Mouse (Mus musculus) erythroid progenitor cell, adult 5-6 weeks (primary cell): ENCODE data around the gene Slc44a5. TPM values are rescaled to one million over a fixed set of nuclear protein-coding genes. Genes with fewer than 3 reads are reported as not detected.

ENCODE experiments used
- ATAC-seq: replicated peaks from 2 replicates; pipeline ENCODE4 v1.8.0; 2016; ENCODE audit warnings: moderate number of reproducible peaks, mild to moderate bottlenecking, moderate TSS enrichment, inconsistent platforms; ENCODE audit not compliant: poor library complexity, low FRiP score, severe bottlenecking
- total RNA-seq, 2 experiments: library from RNA; stranded (forward) in 1 of 2; stranded (reverse) in 1 of 2; fragments of 150-400 nt in 1 of 2; fragments of 186-747, 209-891 nt in 1 of 2; gene quantifications; 2 replicates each; pipeline versions ENCODE4 v1.2.3 to v1.2.4; 2015 to 2017; ENCODE audit warnings: low replicate concordance in 2 of 2

The Slc44a5 gene
- total RNA-seq (2015; ENCODE audit: low replicate concordance) = 1.4 TPM in 1 of 2 replicates, not detected in the other
- total RNA-seq (2017; ENCODE audit: low replicate concordance) = 0.13 TPM in 1 of 2 replicates, not detected in the other

GRCm38 (mm10) chr3:153973171-153973948 is at the start of gene Slc44a5:
Gene Slc44a5, plus strand, starts transcription at chr3:153973436.
- ATAC-seq = no peak

DNA sequence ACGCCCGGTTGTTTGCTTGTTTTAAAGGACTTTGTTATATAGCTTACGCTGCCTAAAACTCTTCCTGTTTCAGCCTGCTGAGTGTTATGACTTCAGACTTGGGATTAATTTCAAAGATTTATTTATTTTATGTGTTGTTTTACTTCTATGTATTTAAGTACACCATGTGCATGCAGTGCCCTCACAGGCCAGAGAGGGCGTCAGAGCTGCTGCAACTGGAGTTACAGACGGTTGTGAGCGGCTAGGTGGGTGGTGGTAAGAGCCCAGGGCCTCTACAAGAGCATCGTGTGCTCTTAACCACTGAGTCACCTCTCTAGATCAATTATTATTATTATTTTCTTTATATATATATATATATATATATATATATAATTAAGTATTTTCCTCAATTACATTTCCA is 46.9 kb upstream of the Slc44a5 start:
- ATAC-seq = no peak

GRCm38 (mm10) chr3:153929526-153929925 is 43.7 kb upstream of the Slc44a5 start:
- peak; percentile 67 for ATAC-seq

- ATAC-seq = no peak
Measured at GRCm38 (mm10) chr3:153932461-153932860, 40.8 kb upstream of the Slc44a5 start.

- ATAC-seq = no peak
Measured at GRCm38 (mm10) chr3:153935878-153936277, 37.4 kb upstream of the Slc44a5 start.

DNA sequence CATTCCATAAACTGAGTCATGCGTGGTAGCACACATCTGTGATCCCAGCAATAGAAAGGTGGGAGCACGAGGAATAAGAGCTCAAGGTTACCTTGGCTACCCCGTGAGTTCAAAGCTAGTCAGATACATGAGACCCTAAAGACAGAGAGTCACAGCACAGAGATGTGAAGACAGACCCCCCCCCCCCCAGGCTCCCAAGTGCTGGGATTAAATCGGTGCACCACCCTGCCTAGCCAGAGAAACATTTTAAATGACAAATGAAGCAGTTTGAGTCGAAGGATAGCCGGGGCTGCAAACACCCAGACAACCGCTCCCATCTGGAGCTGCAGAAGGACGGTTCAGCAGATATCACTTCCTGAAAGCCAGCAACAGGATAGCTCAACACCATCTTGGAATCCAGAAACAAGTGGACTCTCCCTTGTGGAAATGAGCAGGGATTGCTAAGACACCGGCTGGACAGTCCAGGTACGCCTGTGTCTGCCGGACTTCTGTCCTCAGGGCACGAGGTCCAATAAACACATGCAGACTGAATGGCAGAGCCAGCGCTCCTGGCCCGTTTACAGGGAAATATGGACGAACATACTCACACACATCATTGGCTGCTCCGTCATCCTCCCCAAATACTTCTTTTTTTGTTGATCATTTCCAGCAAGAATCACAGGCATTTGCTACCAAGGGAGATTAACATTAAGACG is 36.0 kb upstream of the Slc44a5 start:
- ATAC-seq = no peak

DNA sequence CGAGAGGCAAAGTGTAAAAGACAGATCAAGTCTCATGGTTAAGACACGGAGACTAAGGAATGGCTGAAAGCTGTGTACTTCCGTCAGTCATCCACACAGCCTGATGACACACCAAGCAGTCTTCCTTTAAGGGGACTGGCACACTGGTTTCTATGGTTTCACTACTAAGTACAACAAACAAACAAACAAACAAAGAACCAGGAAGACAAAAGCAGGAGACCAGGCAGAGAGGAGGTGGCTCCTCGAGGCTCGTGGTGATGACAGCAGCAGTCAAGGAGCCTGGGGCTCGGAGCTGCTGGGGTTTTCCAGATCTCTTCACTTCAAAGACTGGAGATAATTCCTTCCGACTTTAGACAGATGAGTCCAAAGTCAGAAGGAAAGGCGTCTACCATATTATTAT is 33.2 kb upstream of the Slc44a5 start:
- ATAC-seq = no peak

DNA sequence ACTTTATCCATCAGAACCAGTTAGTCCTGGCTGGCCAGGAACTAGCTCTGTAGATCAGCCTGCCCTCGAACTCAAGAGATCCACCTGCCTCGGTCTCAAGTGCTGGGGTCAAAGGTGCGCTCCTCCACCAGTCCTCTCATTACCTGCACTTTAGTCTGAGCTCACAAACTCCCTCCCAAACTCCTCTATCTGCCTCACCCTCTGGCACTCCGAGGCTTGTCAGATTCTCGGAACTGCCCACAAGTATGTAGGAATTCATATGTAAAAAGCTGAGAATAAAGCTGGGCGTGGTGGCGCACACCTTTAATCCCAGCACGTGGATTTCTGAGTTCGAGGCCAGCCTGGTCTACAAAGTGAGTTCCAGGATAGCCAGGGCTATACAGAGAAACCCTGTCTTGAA is 32.8 kb upstream of the Slc44a5 start:
- ATAC-seq = no peak

- ATAC-seq = no peak
Measured at GRCm38 (mm10) chr3:153941613-153942012, 31.6 kb upstream of the Slc44a5 start.

- ATAC-seq = no peak
Measured at GRCm38 (mm10) chr3:153943003-153943640, 30.1 kb upstream of the Slc44a5 start.

- peak; percentile 31 for ATAC-seq
Measured at GRCm38 (mm10) chr3:153943901-153944334, 29.3 kb upstream of the Slc44a5 start.

DNA sequence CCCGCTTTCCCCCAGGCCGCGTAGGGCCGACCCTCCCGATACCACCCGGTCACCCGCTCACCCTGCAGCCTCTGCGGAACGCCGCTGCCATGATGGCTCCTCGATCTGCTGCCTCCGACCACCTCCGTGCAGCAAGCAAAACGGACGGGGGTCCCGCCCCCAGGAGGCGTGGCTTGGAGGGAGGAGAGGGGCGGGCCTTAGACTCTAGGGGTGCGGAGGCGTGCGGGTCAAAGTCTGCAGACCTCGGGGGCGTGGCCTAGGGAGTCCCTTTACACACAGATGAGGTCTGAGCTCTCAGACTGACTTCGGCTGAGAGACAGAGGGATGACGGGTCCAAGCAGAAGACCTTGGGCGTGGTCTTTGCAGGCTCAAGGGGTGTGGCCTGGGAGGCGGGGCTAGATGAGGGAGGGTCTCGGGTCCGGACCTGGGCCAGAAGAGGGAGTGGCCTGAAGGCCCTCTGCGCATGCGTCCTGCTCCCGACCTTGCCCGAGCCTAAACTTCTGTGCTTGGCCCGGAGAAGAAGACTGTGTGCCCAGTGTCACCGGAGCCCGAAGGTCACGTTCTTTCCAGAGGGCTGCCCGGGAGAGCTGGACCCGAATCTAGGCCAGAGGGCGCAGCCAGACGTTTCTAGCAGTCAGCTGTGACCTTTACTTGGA is 28.8 kb upstream of the Slc44a5 start, which contains the start of gene Acadm:
TSS of gene Acadm (minus strand) at position 298 of the 656 bp plus-strand sequence.
- peak; percentile 92 for ATAC-seq

GRCm38 (mm10) chr3:153947271-153947670 is 26.0 kb upstream of the Slc44a5 start:
- no peak for ATAC-seq

DNA sequence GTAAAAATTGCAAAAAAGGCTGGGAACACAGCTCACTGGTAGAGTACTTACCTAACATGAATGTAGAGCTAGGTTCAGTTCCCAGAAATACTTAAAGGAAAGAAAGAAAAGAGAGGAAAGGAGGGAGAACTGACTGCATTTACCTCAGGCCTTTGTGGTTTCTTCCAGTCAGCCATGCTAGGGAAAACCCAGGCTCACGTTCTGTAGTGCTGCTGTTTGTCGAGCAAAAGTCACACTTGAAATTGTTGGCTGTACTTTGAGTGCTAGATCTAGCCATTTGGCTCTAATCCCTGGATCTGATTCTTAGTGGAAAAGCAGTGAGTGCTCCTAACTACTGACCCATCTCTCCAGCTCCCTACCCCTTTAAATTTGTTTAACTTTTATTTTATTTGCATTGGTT is 25.1 kb upstream of the Slc44a5 start:
- no peak for ATAC-seq

DNA sequence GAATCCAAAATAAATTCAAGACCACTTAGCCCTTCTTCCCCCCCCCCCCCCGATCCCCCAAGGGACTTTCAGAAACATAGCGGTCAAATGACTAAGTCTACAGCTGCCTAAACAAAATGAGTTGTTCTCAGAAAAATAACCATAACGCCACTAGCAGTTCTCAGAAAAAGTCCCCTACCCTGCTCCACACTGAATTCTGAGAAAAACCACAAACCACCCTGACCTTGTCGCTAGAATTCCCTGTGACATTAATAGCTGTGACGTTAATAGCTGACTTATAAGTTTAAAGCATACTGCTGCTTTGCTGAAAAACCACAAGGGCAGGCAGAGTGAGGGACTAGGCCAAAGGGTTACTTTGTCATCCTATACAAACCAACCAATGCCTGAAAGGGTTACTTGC is 15.3 kb upstream of the Slc44a5 start:
- ATAC-seq = no peak

DNA sequence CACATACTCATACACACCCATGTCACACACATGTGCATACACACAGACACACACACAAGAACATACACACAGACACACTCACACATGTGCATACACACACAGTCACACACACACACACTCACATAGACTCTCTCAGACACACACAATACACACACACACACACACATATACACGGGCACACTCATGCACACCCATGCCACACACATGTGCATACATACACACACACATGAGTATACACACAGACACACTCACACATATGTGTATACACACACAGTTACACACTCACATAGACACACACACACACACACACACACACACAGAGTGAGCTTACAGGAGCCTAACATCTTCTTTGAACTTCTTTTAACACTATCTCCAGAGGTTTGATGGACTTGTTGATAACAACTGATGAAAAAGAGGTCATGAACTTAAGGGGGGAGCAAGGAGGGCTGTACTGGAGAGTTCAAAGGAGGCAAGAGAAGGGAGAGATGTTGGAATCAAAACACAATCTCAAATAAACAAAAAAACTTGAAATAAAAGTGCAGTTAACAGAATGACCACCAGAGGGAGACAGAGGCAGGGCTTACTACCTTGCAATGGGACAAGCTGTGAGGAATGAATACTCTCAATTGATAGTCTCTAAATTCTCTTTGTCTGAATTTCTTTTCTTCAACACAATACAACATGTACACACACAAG is 14.1 kb upstream of the Slc44a5 start:
- ATAC-seq = peak; percentile 47; the same call in 1 of the 2 replicates

GRCm38 (mm10) chr3:153959731-153960207 is 13.5 kb upstream of the Slc44a5 start:
- 0 out of 2 replicates have a peak, but pooled peaks have one; percentile 36 for ATAC-seq

- no peak for ATAC-seq
Measured at GRCm38 (mm10) chr3:153960884-153961283, 12.4 kb upstream of the Slc44a5 start.
